Mouse (Mus musculus): ENCODE results near the gene Tm7sf2. TPM values are rescaled to one million over a fixed set of nuclear protein-coding genes. Genes with fewer than 3 reads are reported as not detected.

Tm7sf2 gene
- polyA plus RNA-seq, 1 experiment from 2014 or later: 42.6 TPM

DNA sequence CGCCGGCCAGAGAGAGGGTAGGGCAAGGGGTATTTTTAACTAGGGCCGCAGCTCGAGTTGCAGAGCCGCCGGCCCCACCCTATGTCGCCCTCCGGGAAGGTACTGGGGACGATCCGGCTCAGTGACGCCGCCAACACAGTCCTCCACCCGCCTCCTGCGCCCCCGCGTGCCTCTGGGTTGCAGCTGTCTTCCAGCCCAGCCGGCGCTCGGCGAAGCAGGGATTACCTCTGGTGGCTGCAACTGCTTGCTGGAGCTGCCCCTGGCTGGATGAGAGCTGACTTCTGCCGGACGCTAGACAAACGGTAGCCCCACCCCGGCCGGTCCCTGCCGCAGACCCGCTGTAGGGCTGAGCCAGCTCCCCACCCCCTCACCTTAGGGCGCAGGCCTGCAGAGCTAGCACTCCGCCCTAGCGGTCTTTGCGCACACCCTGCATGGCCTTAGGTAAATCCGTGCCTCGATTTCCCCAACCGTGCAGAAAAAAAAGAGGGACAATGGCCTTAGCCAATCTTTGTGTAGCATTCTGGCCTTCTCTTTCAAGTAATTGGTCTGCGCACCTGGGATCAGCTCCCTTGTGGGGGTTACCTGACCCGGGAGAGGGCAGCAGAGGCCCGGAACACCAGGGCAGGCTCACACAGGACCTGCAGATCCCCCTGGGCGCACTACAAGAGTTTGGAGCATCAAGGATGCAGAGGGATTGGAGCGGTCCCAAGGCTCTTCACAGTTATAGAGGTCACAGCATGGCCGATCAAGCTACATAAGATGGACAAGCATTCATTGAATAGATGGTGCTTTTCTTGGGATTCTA is 52.5 kb downstream of the Tm7sf2 start, which contains the start of gene Capn1:
Gene Capn1 (minus strand): TSS at position 387 of the 805 bp plus-strand sequence.
- H3K9me3 ChIP-seq (ENCODE audit: low read length): no peaks in the 10 kb centered on the region
- peak within 1 kb of the TSS; percentile 80 for H3K9ac ChIP-seq (replicated peaks)
- H3K4me1 ChIP-seq (ENCODE audit: insufficient read depth): peaks cover 36% of the 10 kb centered on the region
- peaks cover 12% of the 10 kb centered on the region for H3K36me3 ChIP-seq (replicated peaks; ENCODE audit: insufficient read depth, low read length)
- H3K4me3 ChIP-seq (ENCODE audit: low read depth, low read length): peak within 1 kb of the TSS; percentile 66
- peak within 1 kb of the TSS; percentile 93 for H3K4me2 ChIP-seq (ENCODE audit: low read depth, low read length)
- WGBS (ENCODE audit: insufficient replicate concordance): 5% methylated on average over 40 of the region's 40 CpGs
- no peak for TF ChIP-seq EP300 (IDR thresholded peaks at IDR 0.05; ENCODE audit: low read depth)
- peak; percentile 43 for TF ChIP-seq CTCF (IDR thresholded peaks at IDR 0.05; ENCODE audit: low read depth)
- H3K27me3 ChIP-seq (ENCODE audit: insufficient read depth, low read length): no peaks in the 10 kb centered on the region
- peak within 1 kb of the TSS; percentile 87 for H3K27ac ChIP-seq (ENCODE audit: low read depth)
- peak; percentile 76 for ATAC-seq
- peak; percentile 81 for DNase-seq

- Histone ChIP-seq H3K9ac (replicated peaks) (peak overlapping the region; percentile 80), H3K4me3 (ENCODE audit: low read depth, low read length) (peak overlapping the region; percentile 66), H3K36me3 (replicated peaks; ENCODE audit: insufficient read depth, low read length) (peaks cover 17% of the 10 kb centered on the region), H3K27ac (ENCODE audit: low read depth) (peak overlapping the region; percentile 87), H3K27me3 (ENCODE audit: insufficient read depth, low read length) (no peaks in the 10 kb centered on the region), H3K4me1 (ENCODE audit: insufficient read depth) (peaks cover 36% of the 10 kb centered on the region), H3K9me3 (ENCODE audit: low read length) (no peaks in the 10 kb centered on the region), H3K4me2 (ENCODE audit: low read depth, low read length) (peak overlapping the region; percentile 93)
- 1% methylated on average over 15 of the region's 18 CpGs for WGBS (ENCODE audit: insufficient replicate concordance)
- ATAC-seq (peak; percentile 88), DNase-seq (peak; percentile 86)
- 0 out of 2 replicates have a peak, but pooled peaks have one; percentile 53 for TF ChIP-seq EP300 (IDR thresholded peaks at IDR 0.05; ENCODE audit: low read depth)
- no peak for TF ChIP-seq CTCF (IDR thresholded peaks at IDR 0.05; ENCODE audit: low read depth)
Observed at GRCm38 (mm10) chr19:6014991-6015510, 53.1 kb downstream of the Tm7sf2 start.

- no peaks in the 10 kb centered on the region for H3K27me3 ChIP-seq (ENCODE audit: insufficient read depth, low read length)
- peak overlapping the region; percentile 93 for H3K4me2 ChIP-seq (ENCODE audit: low read depth, low read length)
- H3K9me3 ChIP-seq (ENCODE audit: low read length): no peaks in the 10 kb centered on the region
- no peak for DNase-seq
- H3K4me1 ChIP-seq (ENCODE audit: insufficient read depth): peaks cover 33% of the 10 kb centered on the region
- peaks cover 20% of the 10 kb centered on the region for H3K36me3 ChIP-seq (replicated peaks; ENCODE audit: insufficient read depth, low read length)
- WGBS (ENCODE audit: insufficient replicate concordance): 84% methylated on average over 10 of the region's 10 CpGs
- no peak for ATAC-seq
- no peak overlapping the region for H3K9ac ChIP-seq (replicated peaks)
- H3K27ac ChIP-seq (ENCODE audit: low read depth): no peak overlapping the region
- TF ChIP-seq EP300 (IDR thresholded peaks at IDR 0.05; ENCODE audit: low read depth) (no peak), CTCF (IDR thresholded peaks at IDR 0.05; ENCODE audit: low read depth) (no peak)
- H3K4me3 ChIP-seq (ENCODE audit: low read depth, low read length): peak overlapping the region; percentile 66
Observed at GRCm38 (mm10) chr19:6013691-6014090, 54.5 kb downstream of the Tm7sf2 start.

Small RNA genes within 50 kb of the gene (microRNA-seq; reads per million reads assigned to microRNA genes)
- 4.5 reads per million, percentile 6 among the genes with 10 or more reads in this experiment for gene Mir6988

Other genes with a start within 250 kb of the Tm7sf2 start
- 8.5 and 9.0 TPM in 2 replicates for gene Frmd8, start 193.1 kb downstream of the Tm7sf2 start, polyA plus RNA-seq (2015; fragmentation: Nextera tagmentation; extraction: Ambion mirVana)
- 8.4 and 9.1 TPM in 2 replicates for gene Slc25a45, start 190.6 kb downstream of the Tm7sf2 start, polyA plus RNA-seq (2015; fragmentation: Nextera tagmentation; extraction: Ambion mirVana)
- gene Tigd3, start 174.2 kb downstream of the Tm7sf2 start, polyA plus RNA-seq (2015; fragmentation: Nextera tagmentation; extraction: Ambion mirVana): 1.5 and 1.7 TPM in 2 replicates
- 28.1 and 32.6 TPM in 2 replicates for gene Dpf2, start 155.4 kb downstream of the Tm7sf2 start, polyA plus RNA-seq (2015; fragmentation: Nextera tagmentation; extraction: Ambion mirVana)
- 3.0 TPM in 2 replicates for gene Cdc42ep2, start 143.6 kb downstream of the Tm7sf2 start, polyA plus RNA-seq (2015; fragmentation: Nextera tagmentation; extraction: Ambion mirVana)
- gene Pola2, start 104.2 kb downstream of the Tm7sf2 start, polyA plus RNA-seq (2015; fragmentation: Nextera tagmentation; extraction: Ambion mirVana): 19.2 and 21.5 TPM in 2 replicates
- gene Slc22a20, start 82.2 kb downstream of the Tm7sf2 start, polyA plus RNA-seq (2015; fragmentation: Nextera tagmentation; extraction: Ambion mirVana): 0.09 TPM in 1 of 2 replicates, not detected in the other
- gene Capn1, start 52.5 kb downstream of the Tm7sf2 start, polyA plus RNA-seq (2015; fragmentation: Nextera tagmentation; extraction: Ambion mirVana): 6.8 and 7.2 TPM in 2 replicates
- 12.4 and 15.4 TPM in 2 replicates for gene Syvn1, start 21.8 kb downstream of the Tm7sf2 start, polyA plus RNA-seq (2015; fragmentation: Nextera tagmentation; extraction: Ambion mirVana)
- gene Mrpl49, start 10.6 kb downstream of the Tm7sf2 start, polyA plus RNA-seq (2015; fragmentation: Nextera tagmentation; extraction: Ambion mirVana): 28.2 and 29.6 TPM in 2 replicates
- gene Fau, start 10.5 kb downstream of the Tm7sf2 start, polyA plus RNA-seq (2015; fragmentation: Nextera tagmentation; extraction: Ambion mirVana): 781 and 784 TPM in 2 replicates
- gene Znhit2, start 7.2 kb downstream of the Tm7sf2 start, polyA plus RNA-seq (2015; fragmentation: Nextera tagmentation; extraction: Ambion mirVana): 30.2 and 35.8 TPM in 2 replicates
- gene Vps51, start 8.9 kb upstream of the Tm7sf2 start, polyA plus RNA-seq (2015; fragmentation: Nextera tagmentation; extraction: Ambion mirVana): 17.5 and 20.7 TPM in 2 replicates
- gene Tmem262, start 11.7 kb upstream of the Tm7sf2 start, polyA plus RNA-seq (2015; fragmentation: Nextera tagmentation; extraction: Ambion mirVana): not detected in 2 replicates
- gene Gm28374, start 13.9 kb upstream of the Tm7sf2 start, polyA plus RNA-seq (2015; fragmentation: Nextera tagmentation; extraction: Ambion mirVana): 0.32 and 0.72 TPM in 2 replicates
- 16.9 and 19.9 TPM in 2 replicates for gene Zfpl1, start 16.6 kb upstream of the Tm7sf2 start, polyA plus RNA-seq (2015; fragmentation: Nextera tagmentation; extraction: Ambion mirVana)
- 13.5 and 15.0 TPM in 2 replicates for gene Cdca5, start 16.6 kb upstream of the Tm7sf2 start, polyA plus RNA-seq (2015; fragmentation: Nextera tagmentation; extraction: Ambion mirVana)
- gene AC131692.1, start 26.0 kb upstream of the Tm7sf2 start, polyA plus RNA-seq (2015; fragmentation: Nextera tagmentation; extraction: Ambion mirVana): not detected in 2 replicates
- 0.46 and 0.63 TPM in 2 replicates for gene Naaladl1, start 37.4 kb upstream of the Tm7sf2 start, polyA plus RNA-seq (2015; fragmentation: Nextera tagmentation; extraction: Ambion mirVana)
- gene Sac3d1, start 50.3 kb upstream of the Tm7sf2 start, polyA plus RNA-seq (2015; fragmentation: Nextera tagmentation; extraction: Ambion mirVana): 15.0 and 15.6 TPM in 2 replicates
- 38.6 and 41.6 TPM in 2 replicates for gene Snx15, start 59.9 kb upstream of the Tm7sf2 start, polyA plus RNA-seq (2015; fragmentation: Nextera tagmentation; extraction: Ambion mirVana)
- gene Batf2, start 72.6 kb upstream of the Tm7sf2 start, polyA plus RNA-seq (2015; fragmentation: Nextera tagmentation; extraction: Ambion mirVana): 0.59 and 1.1 TPM in 2 replicates
- gene Arl2, start 73.2 kb upstream of the Tm7sf2 start, polyA plus RNA-seq (2015; fragmentation: Nextera tagmentation; extraction: Ambion mirVana): 16.7 and 20.5 TPM in 2 replicates
- not detected in 2 replicates for gene Majin, start 116.0 kb upstream of the Tm7sf2 start, polyA plus RNA-seq (2015; fragmentation: Nextera tagmentation; extraction: Ambion mirVana)
- not detected in 2 replicates for gene Gpha2, start 158.0 kb upstream of the Tm7sf2 start, polyA plus RNA-seq (2015; fragmentation: Nextera tagmentation; extraction: Ambion mirVana)
- gene Ppp2r5b, start 167.5 kb upstream of the Tm7sf2 start, polyA plus RNA-seq (2015; fragmentation: Nextera tagmentation; extraction: Ambion mirVana): 3.2 and 3.8 TPM in 2 replicates
- gene Atg2a, start 173.3 kb upstream of the Tm7sf2 start, polyA plus RNA-seq (2015; fragmentation: Nextera tagmentation; extraction: Ambion mirVana): 3.4 and 3.8 TPM in 2 replicates
- 36.4 and 36.9 TPM in 2 replicates for gene Ehd1, start 208.4 kb upstream of the Tm7sf2 start, polyA plus RNA-seq (2015; fragmentation: Nextera tagmentation; extraction: Ambion mirVana)
- gene Cdc42bpg, start 238.1 kb upstream of the Tm7sf2 start, polyA plus RNA-seq (2015; fragmentation: Nextera tagmentation; extraction: Ambion mirVana): 0.27 and 0.35 TPM in 2 replicates